Mouse (Mus musculus) frontal cortex, postnatal 10 days (tissue): ENCODE measurements around the gene Col8a2.

Experiments
- DNase-seq, 2 experiments: peaks; one replicate each; pipeline ENCODE4 v3.0.0; 2022; ENCODE audit warnings: low spot score in 2 of 2, mixed read lengths in 1 of 2

The Col8a2 gene

DNA sequence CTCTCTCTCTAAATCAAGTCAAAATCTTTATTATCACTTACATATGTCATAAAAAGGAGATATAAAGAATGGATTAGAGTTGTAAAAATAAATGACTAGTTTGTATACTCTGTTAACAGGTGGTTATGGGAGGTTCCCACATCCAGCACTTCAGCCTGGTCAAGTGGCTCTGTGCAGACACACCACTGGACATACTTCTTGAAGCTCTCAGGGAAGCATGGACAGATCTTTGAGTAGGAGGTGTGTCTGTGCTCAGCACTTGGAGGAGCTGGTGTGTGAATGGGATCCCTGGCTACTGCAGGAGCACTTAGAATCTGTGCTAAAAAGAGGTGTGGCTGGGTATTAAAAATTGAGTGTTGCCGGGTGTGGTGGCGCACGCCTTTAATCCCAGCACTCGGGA, 43.7 kb downstream of the Col8a2 start:
- DNase-seq, result no peak

- no peak for DNase-seq
Observed at GRCm38 (mm10) chr4:126331751-126332150, 45.2 kb downstream of the Col8a2 start.

- no peak for DNase-seq
Observed at GRCm38 (mm10) chr4:126332358-126332757, 45.8 kb downstream of the Col8a2 start.

- no peak for DNase-seq
Observed at GRCm38 (mm10) chr4:126339461-126339860, 52.9 kb downstream of the Col8a2 start.

DNA sequence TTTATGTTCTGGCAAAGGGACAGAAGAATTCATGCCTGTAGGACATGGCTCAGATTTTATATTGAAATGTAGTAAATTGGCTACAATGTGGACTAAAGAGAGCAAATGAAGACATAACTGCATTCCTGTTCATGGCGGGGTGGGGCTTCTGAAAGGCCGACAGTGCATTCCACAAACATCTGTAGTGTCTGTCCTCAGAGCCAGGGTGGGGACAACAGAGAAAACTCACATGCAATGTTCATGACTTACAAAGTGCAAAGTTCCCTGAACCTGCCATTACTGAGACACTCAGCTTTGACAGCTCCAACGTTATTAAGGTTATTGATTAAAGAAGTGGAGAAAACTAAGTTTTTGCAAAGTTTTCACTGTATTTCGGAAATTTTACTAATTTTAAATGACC, 56.9 kb downstream of the Col8a2 start:
- no peak for DNase-seq

- DNase-seq, result no peak
Observed at GRCm38 (mm10) chr4:126360069-126360468, 73.5 kb downstream of the Col8a2 start.
